Mouse (Mus musculus) intestine, embryonic 15.5 days (tissue): Measurements from ENCODE around the gene Opn4. TPM values are rescaled to one million over a fixed set of nuclear protein-coding genes. Genes with fewer than 3 reads are reported as not detected.
A peak's percentile ranks its signal among the peaks of the same experiment; 100 is the strongest.

Experiments
- ATAC-seq: fragments of 200-750 bp; cut with Nextera tagmentation; 2 replicates; pipeline ENCODE4 v1.8.0; 2017; ENCODE audit warnings: moderate TSS enrichment, moderate library complexity
- H3K27ac ChIP-seq: fragments of 300-500 bp; sonication (generic); 2 replicates; pipeline ENCODE4 v1.5.1; 2015; ENCODE audit warnings: mild to moderate bottlenecking, inconsistent platforms
- H3K27me3 ChIP-seq: fragments of 300-500 bp; sonication (generic); replicated peaks from 2 replicates; pipeline ENCODE4 v1.6.1; 2015; ENCODE audit warnings: inconsistent platforms
- H3K36me3 ChIP-seq: fragments of 300-500 bp; sonication (generic); 2 replicates; pipeline ENCODE4 v1.6.1; 2015; ENCODE audit warnings: inconsistent platforms
- H3K4me1 ChIP-seq: fragments of 300-500 bp; sonication (generic); replicated peaks from 2 replicates; pipeline ENCODE4 v1.6.1; 2015; ENCODE audit warnings: inconsistent platforms
- H3K4me2 ChIP-seq: fragments of 300-500 bp; sonication (generic); replicated peaks from 2 replicates; pipeline ENCODE4 v1.6.1; 2015; ENCODE audit warnings: mild to moderate bottlenecking, inconsistent platforms
- H3K4me3 ChIP-seq: fragments of 300-500 bp; sonication (generic); replicated peaks from 2 replicates; pipeline ENCODE4 v1.5.1; 2015; ENCODE audit warnings: inconsistent platforms
- H3K9ac ChIP-seq: fragments of 300-500 bp; sonication (generic); 2 replicates; pipeline ENCODE4 v1.6.1; 2015; ENCODE audit warnings: inconsistent platforms
- H3K9me3 ChIP-seq: fragments of 300-500 bp; sonication (generic); 2 replicates; pipeline ENCODE4 v1.6.1; 2016; ENCODE audit warnings: inconsistent platforms
- WGBS: fragments of 180-500 bp; shearing (Covaris S2); methylation state at CpG from one replicate; pipeline ENCODE4 v1.1.7; 2015; 5-methylcytosine and 5-hydroxymethylcytosine counted together
- polyA plus RNA-seq: library from polyadenylated mRNA; unstranded; fragments of >200 nt; fragmentation: Nextera tagmentation; extraction: Ambion mirVana; gene quantifications from 2 replicates; pipeline ENCODE4 v1.2.1, GENCODE M21; 2015

Opn4 gene
- polyA plus RNA-seq, 1 experiment from 2014 or later, result not detected

GRCm38 (mm10) chr14:34615625-34616024 is 15.7 kb upstream of the Opn4 start:
- H3K4me1 ChIP-seq, result 0 out of 2 replicates have a peak, but pooled peaks cover 7% of the 10 kb centered on the region
- ATAC-seq, result no peak
- H3K27ac ChIP-seq, result no peak overlapping the region
- no peak overlapping the region for H3K9ac ChIP-seq
- H3K27me3 ChIP-seq, result 0 out of 2 replicates have a peak, but pooled peaks cover 5% of the 10 kb centered on the region
- no peaks in the 10 kb centered on the region for H3K36me3 ChIP-seq
- H3K9me3 ChIP-seq, result no peaks in the 10 kb centered on the region
- H3K4me3 ChIP-seq, result no peak overlapping the region
- WGBS, result 51% methylated on average over 4 of the region's 4 CpGs
- H3K4me2 ChIP-seq, result no peak overlapping the region

DNA sequence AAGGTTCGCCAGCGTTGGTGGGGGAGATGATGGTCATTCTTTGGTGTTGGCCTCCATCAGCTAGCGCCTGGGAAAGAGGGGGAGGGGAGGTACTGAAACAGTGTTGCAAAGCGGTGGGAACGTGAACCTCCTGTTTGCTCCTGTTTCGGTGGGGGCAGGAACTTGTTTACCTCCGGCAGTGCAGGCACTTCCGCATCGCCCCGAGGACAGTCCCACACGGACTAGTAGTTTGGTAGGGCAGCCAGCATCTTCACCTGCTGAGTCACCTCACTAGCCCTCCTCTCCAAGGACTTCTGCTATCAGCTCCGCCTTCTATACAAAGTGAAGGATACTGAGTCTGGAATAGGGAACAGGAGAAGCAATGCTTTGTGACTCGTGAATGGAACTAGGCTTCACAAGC is 15.1 kb upstream of the Opn4 start:
- no peak; the same call in 1 of the 2 replicates for ATAC-seq
- Histone ChIP-seq H3K9ac (no peak overlapping the region), H3K4me3 (peak overlapping the region; percentile 15; the same call in 1 of the 2 replicates), H3K4me1 (0 out of 2 replicates have a peak, but pooled peaks cover 7% of the 10 kb centered on the region), H3K4me2 (peak overlapping the region; percentile 51), H3K9me3 (no peaks in the 10 kb centered on the region), H3K36me3 (no peaks in the 10 kb centered on the region), H3K27ac (no peak overlapping the region), H3K27me3 (0 out of 2 replicates have a peak, but pooled peaks cover 5% of the 10 kb centered on the region)
- WGBS, result 4% methylated on average over 13 of the region's 13 CpGs

DNA sequence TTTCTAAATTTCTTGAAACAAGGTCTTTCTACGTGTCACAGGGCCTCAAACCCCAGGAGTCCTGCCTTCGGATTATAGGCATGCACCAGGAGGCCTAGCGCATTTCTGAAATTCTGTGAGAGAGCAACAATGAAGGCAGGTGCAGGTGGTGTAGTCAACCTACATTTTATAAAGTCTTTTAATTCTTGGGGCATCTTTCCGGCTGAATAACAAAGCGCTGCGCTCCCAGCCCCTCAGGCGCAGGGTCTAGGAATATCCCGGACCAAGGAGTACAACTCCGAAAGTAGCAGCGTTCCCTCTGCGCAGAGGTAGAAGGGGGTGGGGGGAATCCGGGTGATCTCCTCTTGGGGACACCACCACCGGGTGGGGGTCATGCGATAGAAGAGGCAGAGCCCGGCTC is 14.6 kb upstream of the Opn4 start:
- H3K9me3 ChIP-seq, result no peaks in the 10 kb centered on the region
- H3K9ac ChIP-seq, result no peak overlapping the region
- H3K27ac ChIP-seq, result no peak overlapping the region
- no peak for ATAC-seq
- H3K4me3 ChIP-seq, result 0 out of 2 replicates have a peak overlapping the region, but pooled peaks have one; percentile 15
- 0 out of 2 replicates have a peak, but pooled peaks cover 7% of the 10 kb centered on the region for H3K4me1 ChIP-seq
- H3K36me3 ChIP-seq, result no peaks in the 10 kb centered on the region
- H3K4me2 ChIP-seq, result peak overlapping the region; percentile 51
- WGBS, result 30% methylated on average over 15 of the region's 15 CpGs
- 0 out of 2 replicates have a peak, but pooled peaks cover 5% of the 10 kb centered on the region for H3K27me3 ChIP-seq

GRCm38 (mm10) chr14:34613523-34613922 is 13.6 kb upstream of the Opn4 start:
- Histone ChIP-seq H3K9ac (no peak overlapping the region), H3K36me3 (no peaks in the 10 kb centered on the region), H3K9me3 (no peaks in the 10 kb centered on the region), H3K27me3 (0 out of 2 replicates have a peak, but pooled peaks cover 5% of the 10 kb centered on the region), H3K4me3 (no peak overlapping the region), H3K4me2 (no peak overlapping the region), H3K4me1 (0 out of 2 replicates have a peak, but pooled peaks cover 7% of the 10 kb centered on the region), H3K27ac (no peak overlapping the region)
- no peak for ATAC-seq
- 37% methylated on average over 6 of the region's 6 CpGs for WGBS

DNA sequence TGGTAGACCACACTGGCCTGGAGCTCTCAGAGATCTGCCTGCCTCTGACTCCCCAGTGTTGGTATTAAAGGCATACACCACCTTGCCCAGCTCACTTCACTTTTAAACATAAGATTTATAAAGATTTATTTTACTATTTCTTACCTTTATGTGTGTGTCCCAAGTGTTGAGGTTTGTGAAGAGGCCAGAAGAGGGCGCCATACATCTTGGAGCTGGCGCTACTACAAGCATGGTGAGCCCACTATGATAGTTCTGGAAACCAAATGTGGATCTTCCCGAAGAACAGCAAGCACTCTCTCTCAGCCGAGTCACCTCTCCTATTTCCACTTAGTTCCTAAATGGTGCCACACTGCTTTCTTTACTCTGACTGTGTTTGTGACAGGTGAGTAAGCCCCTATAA is 12.3 kb upstream of the Opn4 start:
- ATAC-seq, result no peak
- 38% methylated on average over 4 of the region's 4 CpGs for WGBS
- 0 out of 2 replicates have a peak, but pooled peaks cover 7% of the 10 kb centered on the region for H3K4me1 ChIP-seq
- H3K36me3 ChIP-seq, result no peaks in the 10 kb centered on the region
- no peak overlapping the region for H3K4me3 ChIP-seq
- H3K27ac ChIP-seq, result no peak overlapping the region
- no peak overlapping the region for H3K4me2 ChIP-seq
- H3K27me3 ChIP-seq, result 0 out of 2 replicates have a peak, but pooled peaks cover 5% of the 10 kb centered on the region
- H3K9ac ChIP-seq, result no peak overlapping the region
- no peaks in the 10 kb centered on the region for H3K9me3 ChIP-seq

GRCm38 (mm10) chr14:34611591-34611990 is 11.6 kb upstream of the Opn4 start:
- no peak for ATAC-seq
- Histone ChIP-seq H3K9me3 (no peaks in the 10 kb centered on the region), H3K4me2 (no peak overlapping the region), H3K27me3 (0 out of 2 replicates have a peak, but pooled peaks cover 5% of the 10 kb centered on the region), H3K9ac (no peak overlapping the region), H3K4me1 (0 out of 2 replicates have a peak, but pooled peaks cover 7% of the 10 kb centered on the region), H3K4me3 (no peak overlapping the region), H3K36me3 (no peaks in the 10 kb centered on the region), H3K27ac (no peak overlapping the region)
- WGBS, result 92% methylated on average over 4 of the region's 4 CpGs

DNA sequence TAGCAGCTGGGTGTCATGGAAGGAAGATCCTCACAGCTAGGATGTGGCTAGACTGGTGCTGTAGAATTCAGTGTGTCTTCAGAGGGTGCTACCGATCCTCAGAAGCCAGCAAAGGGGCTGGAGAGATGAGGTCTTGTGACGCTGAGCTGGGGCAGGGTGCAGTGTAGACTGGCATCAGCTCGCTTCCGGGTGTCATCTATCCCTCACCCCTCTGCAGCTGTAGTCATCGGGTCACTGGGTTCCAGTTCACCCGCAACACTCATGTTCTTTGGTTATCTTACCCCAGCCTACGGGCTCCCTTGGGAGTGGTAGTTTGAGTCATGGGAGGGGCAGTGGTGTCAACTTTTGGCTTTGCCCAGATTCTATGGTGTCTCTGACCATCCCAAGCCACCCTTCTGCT is 2.0 kb upstream of the Opn4 start:
- Histone ChIP-seq H3K4me3 (no peak overlapping the region), H3K27ac (no peak overlapping the region), H3K27me3 (no peaks in the 10 kb centered on the region), H3K4me1 (no peaks in the 10 kb centered on the region), H3K9ac (no peak overlapping the region), H3K36me3 (no peaks in the 10 kb centered on the region), H3K4me2 (no peak overlapping the region), H3K9me3 (no peaks in the 10 kb centered on the region)
- 89% methylated on average over 7 of the region's 7 CpGs for WGBS
- ATAC-seq, result no peak

- H3K4me3 ChIP-seq, result no peak overlapping the region
- H3K9ac ChIP-seq, result no peak overlapping the region
- H3K4me1 ChIP-seq, result peaks cover 9% of the 10 kb centered on the region; the same call in 1 of the 2 replicates
- H3K9me3 ChIP-seq, result no peaks in the 10 kb centered on the region
- no peak for ATAC-seq
- WGBS, result 78% methylated on average over 17 of the region's 17 CpGs
- no peaks in the 10 kb centered on the region for H3K27me3 ChIP-seq
- no peaks in the 10 kb centered on the region for H3K36me3 ChIP-seq
- no peak overlapping the region for H3K4me2 ChIP-seq
- H3K27ac ChIP-seq, result no peak overlapping the region
Observed at GRCm38 (mm10) chr14:34595596-34596255, 4.2 kb downstream of the Opn4 start.

- WGBS, result 55% methylated on average over 15 of the region's 15 CpGs
Observed at GRCm38 (mm10) chr14:34591741-34592535, 8.0 kb downstream of the Opn4 start.

DNA sequence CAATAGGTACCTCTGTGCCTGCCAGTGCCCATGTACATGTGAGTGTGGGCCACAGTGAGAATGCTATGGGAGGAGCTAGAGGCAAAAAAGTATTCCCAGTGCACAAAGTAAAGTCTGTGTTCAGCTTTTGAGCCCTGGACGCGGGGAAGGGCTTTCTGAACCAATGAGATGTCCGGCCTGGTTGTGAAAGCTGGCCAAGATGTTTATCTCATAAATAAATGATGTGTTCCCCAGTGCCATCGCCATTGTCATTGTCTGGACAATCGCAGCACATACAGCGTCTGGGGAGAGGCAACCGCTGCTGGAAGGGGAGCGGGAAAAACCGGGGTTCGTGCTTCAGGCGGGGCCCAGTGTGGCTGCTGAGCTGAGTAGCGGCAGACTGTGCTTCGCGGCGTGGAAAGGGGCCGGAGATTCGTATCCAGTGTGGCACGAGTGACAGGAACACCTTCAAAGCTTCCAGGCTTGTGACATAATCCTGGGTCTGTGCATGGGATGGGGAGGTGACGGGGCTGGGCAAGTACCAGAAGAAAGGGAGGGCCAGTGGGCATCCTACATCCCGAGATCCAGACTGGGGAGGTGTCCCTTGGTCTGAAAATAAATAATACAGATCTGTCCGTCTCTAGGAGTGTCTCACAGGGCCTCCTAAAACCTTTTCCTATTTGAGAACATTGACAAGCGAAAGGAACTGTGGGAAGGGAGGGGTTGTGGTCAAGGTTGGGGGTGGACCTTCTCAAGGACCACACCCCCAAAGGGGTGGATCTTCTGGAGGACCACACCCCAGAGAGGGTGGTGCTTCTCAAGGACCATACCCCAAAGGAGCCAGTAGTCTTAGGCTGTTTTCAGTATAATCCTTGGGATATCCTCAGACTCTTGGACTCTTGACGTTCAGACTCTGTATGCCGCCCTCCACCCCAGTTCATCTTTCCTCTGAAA is 8.9 kb downstream of the Opn4 start:
- Histone ChIP-seq H3K27me3 (no peaks in the 10 kb centered on the region), H3K9ac (no peak overlapping the region), H3K4me3 (no peak overlapping the region), H3K9me3 (no peaks in the 10 kb centered on the region), H3K27ac (no peak overlapping the region), H3K4me2 (no peak overlapping the region), H3K36me3 (no peaks in the 10 kb centered on the region), H3K4me1 (peaks cover 25% of the 10 kb centered on the region)
- 65% methylated on average over 24 of the region's 24 CpGs for WGBS
- no peak for ATAC-seq

More at GRCm38 (mm10) chr14:34591741-34592535, 8.0 kb downstream of the Opn4 start:
- ATAC-seq, result no peak
- Histone ChIP-seq H3K4me2 (no peak overlapping the region), H3K4me1 (peaks cover 25% of the 10 kb centered on the region), H3K9ac (no peak overlapping the region), H3K36me3 (no peaks in the 10 kb centered on the region), H3K27me3 (no peaks in the 10 kb centered on the region), H3K27ac (no peak overlapping the region), H3K9me3 (no peaks in the 10 kb centered on the region), H3K4me3 (no peak overlapping the region)

DNA sequence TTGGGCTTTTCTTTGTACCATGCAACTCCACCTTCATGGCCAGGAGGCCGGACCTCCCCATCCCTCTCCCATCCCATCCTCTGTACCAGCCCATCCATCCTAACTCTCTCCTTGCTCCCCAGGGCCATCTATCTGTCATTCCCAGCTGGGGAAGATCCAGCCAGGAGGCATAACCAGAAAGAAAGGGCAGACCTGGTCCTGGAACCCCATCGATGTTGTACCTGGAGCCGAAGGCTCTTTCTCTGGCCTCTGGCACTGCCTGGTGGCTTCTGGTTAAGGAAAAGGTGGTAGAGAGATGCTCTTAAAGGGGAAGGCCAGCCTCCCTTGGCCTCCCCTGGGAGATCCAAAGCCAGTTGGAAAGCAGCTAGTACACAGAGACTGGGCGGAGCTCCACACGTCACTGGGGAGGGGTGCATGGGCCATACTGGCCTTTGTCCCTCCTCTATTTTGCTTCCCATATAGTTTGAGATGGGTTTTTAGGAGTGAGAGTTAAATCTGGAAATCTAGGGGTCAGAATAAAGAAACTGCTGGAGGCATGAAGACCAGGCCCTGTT is 9.8 kb downstream of the Opn4 start:
- no peaks in the 10 kb centered on the region for H3K36me3 ChIP-seq
- no peak overlapping the region for H3K27ac ChIP-seq
- peaks cover 25% of the 10 kb centered on the region for H3K4me1 ChIP-seq
- no peak overlapping the region for H3K4me2 ChIP-seq
- no peak for ATAC-seq
- H3K27me3 ChIP-seq, result no peaks in the 10 kb centered on the region
- H3K9ac ChIP-seq, result no peak overlapping the region
- H3K4me3 ChIP-seq, result no peak overlapping the region
- H3K9me3 ChIP-seq, result no peaks in the 10 kb centered on the region
- WGBS, result 85% methylated on average over 5 of the region's 5 CpGs
